Mouse (Mus musculus) naive thymus-derived CD4-positive, alpha-beta T cell, adult 5 months (primary cell): ENCODE results near the gene Mrpl46. TPM values are rescaled to one million over a fixed set of nuclear protein-coding genes. Genes with fewer than 3 reads are reported as not detected.

Experiments
- polyA plus RNA-seq: library from polyadenylated mRNA; unstranded; fragments of 100-300 nt; shearing (Covaris generic); gene quantifications from one replicate; pipeline ENCODE4 v1.2.1, GENCODE M21; 2017

The Mrpl46 gene
- 48.3 TPM for polyA plus RNA-seq

GRCm38 (mm10) chr7:78782639-78783581 lies at the start of gene Mrpl46, which contains the start of gene Mrps11:
Mrpl46 (minus strand) TSS chr7:78783531.
Mrps11 (plus strand) TSS chr7:78783119.

GRCm38 (mm10) chr7:78737614-78738210 lies 45.6 kb downstream of the Mrpl46 start, which contains the start of gene Ntrk3:
Ntrk3 (minus strand) TSS chr7:78738012.

Other genes starting within 250 kb of the Mrpl46 start
- gene Ntrk3, start 45.5 kb downstream of the Mrpl46 start, polyA plus RNA-seq: 29.8 TPM
- 24.5 TPM for gene Mrps11, start 412 bp downstream of the Mrpl46 start, polyA plus RNA-seq
- 13.6 TPM for gene Det1, start 63.7 kb upstream of the Mrpl46 start, polyA plus RNA-seq
- 27.4 TPM for gene Aen, start 112.3 kb upstream of the Mrpl46 start, polyA plus RNA-seq
- gene Isg20, start 129.9 kb upstream of the Mrpl46 start, polyA plus RNA-seq: 18.1 TPM